Mouse (Mus musculus): ENCODE measurements at regions not wholly inside any gene's neighbourhood (a gene's known extent, or its start where the extent isn't known, plus 50 kb on each side); places are given as distances from the start of the nearest gene placed in this dataset.

DNA sequence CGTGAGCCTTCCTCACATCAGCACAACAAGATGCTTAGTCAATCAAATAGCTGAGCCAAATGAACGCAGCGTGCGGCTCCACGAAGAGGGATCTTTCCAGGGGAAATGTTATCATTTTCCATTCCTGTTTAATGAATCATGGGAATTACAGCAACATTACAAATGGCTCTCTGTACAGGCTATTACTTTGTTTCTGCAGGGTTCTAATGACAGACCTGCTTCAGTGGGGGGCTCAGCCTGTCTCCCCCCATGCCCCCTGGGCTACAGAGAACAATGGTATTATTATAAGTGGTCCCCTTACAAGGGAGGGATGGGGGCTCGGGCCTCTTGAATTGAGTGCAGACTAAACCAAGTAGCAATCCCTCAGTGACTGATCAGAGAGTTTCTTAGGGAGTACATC lies 144.3 kb upstream of the Csf3r start:
- in situ Hi-C loops (cut with MboI, MseI): no loop called here

- in situ Hi-C loops (cut with MboI, MseI): no loop called here
Observed at GRCm38 (mm10) chr4:125882531-125882930, 141.8 kb upstream of the Csf3r start.

GRCm38 (mm10) chr4:125890510-125890909 lies 133.8 kb upstream of the Csf3r start:
- in situ Hi-C loops (cut with MboI, MseI): no loop called here

GRCm38 (mm10) chr4:125893139-125893538 lies 131.2 kb upstream of the Csf3r start:
- in situ Hi-C loops (cut with MboI, MseI): no loop called here

DNA sequence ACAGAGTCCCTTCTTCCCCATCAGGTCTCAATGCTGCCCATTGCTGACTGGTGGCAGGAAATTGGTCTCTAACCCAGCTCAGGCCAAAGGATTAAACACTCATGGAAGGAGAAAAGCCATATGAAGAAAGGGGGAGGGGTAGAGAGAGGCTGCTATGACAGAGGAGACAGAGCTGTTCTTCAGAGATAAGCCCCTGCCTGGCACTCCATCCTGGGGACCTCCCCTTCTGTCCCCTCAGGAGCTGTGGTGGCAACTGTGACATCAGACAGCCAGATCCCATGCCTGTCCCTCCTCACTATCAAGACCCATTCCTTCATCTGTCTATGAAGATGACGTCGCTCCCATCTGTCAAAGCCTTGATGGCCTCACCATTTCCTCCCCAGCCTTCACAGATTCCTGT lies 126.6 kb upstream of the Csf3r start:
- in situ Hi-C loops (cut with MboI, MseI): no loop called here

DNA sequence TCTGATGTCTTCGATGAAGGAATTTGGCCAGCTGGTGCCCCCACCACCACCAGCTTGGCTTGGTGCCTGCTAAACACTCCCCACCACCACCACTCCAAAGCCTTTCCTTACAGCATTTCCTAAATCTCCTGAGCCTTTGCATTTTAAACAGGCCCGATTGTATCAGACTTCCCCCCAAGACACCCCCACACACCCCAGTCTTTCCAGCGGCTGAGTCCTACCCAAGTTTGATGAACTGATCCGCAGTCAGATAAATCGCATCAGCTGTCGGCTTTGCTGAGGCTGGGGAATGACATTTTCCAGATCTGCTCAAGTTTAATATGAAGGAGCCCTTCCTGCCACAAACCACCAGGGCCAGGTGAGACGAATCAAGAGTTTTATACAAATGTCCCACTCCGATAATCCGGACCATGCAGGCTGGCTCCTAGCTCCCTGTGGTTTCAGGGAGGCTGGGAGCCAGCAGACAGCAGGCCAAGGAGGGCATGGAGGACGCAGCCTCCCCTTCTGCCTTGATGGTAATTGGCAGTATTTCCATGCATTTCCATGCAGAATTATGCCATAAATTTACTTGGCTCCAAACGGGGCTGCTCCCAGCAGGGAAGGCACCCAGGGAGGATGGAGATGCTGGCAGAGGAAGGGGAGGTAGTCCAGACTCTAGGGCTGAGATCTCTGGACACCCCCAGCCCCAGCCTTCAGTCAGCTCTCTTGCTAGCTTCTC lies 125.6 kb upstream of the Csf3r start:
- in situ Hi-C loops (cut with MboI, MseI): no loop called here

DNA sequence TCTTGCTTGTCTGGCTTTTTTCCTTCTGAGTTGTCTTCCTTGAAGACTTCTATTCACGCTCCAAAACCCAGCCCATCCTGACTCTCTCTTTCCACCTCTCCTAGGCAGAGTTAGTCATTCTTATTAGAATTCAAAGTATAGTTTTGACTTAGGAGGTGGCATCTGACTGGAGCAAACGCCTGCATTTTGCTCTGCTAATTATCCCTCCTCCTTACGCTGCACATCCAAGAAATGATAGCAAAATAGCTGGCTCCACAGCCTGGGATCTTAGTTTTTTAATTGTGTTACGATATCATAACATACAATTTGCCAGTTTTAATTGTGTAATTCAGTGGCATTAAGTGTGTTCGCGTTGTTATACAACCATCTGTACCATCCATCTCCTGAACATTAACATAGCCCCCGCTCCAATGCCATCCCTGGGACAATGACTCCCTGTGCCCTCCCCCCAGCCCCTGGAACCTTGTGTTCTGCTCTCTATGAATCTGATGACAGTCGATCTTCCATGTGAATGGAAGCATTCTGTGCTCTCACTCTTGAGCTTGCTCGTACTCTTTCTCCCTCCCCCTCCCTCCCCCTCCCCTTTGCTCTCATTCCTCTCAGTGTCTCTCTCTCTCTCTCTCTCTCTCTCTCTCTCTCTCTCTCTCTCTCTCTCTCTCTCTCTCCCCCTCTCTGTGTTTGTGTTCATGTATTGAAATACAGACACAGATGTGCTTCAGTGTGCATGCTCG lies 122.6 kb upstream of the Csf3r start:
- in situ Hi-C loops (cut with MboI, MseI): no loop called here

DNA sequence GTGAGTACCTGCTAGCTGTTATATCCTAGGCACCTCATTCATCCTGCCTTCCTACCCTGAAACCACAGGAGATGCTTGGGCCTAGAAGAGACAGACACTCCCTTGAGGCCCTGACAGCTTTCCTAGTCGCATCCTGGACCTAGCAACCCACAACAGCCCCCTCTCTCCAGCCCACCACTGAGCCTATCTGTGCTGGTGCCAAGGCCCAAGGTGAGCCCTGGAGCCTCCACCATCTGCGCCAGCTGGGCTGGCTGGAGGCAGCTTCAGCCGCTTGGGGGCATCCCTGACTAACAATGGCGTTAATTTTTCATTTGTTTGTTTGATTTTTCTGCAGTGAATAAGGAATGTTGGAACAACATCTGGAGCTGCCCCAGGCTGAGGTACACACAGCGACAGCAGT lies 118.1 kb upstream of the Csf3r start:
- in situ Hi-C loops (cut with MboI, MseI): no loop called here

- in situ Hi-C loops (cut with MboI, MseI): no loop called here
Observed at GRCm38 (mm10) chr4:125908901-125909300, 115.4 kb upstream of the Csf3r start.

GRCm38 (mm10) chr4:125911541-125912270 lies 112.6 kb upstream of the Csf3r start:
- in situ Hi-C loops (cut with MboI, MseI): no loop called here

DNA sequence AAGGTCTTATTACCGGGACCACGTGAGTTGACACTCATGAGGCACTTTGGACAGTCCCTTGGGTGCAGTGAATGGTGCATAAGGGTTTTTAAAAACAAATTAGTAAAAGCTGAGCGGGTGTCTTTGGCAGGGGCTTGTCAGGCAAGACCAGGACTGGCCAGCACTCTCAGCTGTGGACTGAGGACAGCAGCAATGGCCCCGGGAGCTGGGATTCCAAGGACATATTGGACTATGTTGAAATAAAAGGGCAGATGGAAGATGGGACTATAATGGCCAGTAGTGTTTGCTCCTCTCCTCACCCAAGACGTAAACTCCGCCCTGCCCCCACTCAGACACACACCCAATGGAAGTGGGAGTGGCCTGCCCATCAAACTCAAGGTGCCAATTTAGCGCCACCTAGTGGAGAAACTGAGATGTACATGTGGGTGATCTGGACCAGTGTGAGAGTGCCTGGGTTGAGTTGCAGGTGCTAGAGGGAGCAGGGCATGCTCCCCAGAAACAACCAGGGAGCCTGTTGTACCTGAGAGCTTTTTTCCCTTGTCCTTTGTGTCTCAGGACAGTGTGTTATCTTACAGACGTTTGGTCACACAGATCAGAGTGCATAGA lies 111.8 kb upstream of the Csf3r start:
- in situ Hi-C loops (cut with MboI, MseI): no loop called here

DNA sequence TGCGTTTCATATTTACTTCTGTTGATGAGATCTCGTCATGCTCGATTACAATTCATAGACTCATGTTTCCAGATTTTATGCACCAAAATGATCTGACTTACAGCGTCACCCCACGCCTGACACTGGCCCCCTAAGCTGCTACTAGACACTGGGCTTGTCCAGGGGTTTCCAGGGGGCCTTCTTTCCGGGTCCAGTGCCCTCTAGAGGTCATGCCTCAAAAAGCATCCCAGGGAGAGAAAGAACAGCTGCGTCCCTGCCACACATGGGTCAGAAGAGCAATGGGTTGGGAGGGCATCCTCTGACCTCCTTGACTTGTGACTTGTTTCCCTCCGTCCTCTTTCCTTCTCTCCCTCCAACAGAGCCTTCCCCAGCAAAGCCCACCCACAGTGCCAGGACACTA lies 109.2 kb upstream of the Csf3r start:
- in situ Hi-C loops (cut with MboI, MseI): no loop called here

DNA sequence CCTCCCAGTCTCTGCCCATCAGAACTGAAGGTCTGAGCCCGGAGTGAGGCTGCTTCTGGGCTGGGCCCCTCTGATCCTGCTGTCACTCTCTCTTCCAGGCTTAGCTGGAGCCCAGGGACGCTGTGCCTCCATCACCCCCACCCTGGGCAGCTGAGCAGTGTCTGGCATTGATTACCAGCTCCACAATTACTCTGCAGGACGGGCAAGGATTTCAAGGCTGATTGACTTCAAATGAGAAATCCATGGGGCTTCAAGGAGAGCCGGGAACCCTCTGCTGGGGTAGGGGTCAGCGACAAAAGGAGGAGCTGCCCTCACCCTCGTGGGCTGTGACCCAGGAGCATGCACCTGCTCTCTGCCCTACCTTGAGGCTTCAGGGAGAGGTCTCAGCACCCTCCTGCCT lies 107.1 kb upstream of the Csf3r start:
- in situ Hi-C loops (cut with MboI, MseI): no loop called here

- in situ Hi-C loops (cut with MboI, MseI): loop anchor here in 1 of 2 experiments (10.0 kb wide), 1 partner anchor 583 kb away; no protein-coding TSS in a partner anchor
Observed at GRCm38 (mm10) chr4:125921550-125922316, 102.6 kb upstream of the Csf3r start.

DNA sequence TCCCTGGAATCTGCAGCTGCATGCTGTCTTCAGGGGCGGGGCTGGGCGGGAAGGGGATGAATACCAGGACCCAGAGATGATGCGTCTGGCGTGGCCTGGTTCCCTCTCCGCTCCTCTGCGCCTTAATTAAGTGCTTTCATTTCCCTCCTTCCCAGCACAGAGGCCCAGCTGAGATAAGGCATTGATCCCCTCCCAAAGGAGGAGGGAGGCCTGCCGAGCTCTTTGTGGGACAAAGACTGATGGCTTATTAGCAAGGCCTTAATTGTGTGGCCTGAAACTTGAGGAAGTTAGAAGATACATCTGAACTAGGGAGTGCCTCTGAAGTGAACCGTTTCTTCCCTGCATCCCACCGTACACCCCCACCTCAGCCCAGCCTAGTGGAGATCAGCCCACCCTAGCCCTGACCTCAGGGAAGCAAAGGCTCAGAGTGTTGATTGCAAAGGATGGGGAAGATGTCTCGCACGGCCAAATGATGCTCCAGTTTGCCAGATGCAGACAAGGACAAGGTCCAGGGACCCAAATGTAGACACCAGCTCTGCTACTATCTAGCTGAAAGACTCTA lies 102.0 kb upstream of the Csf3r start:
- in situ Hi-C loops (cut with MboI, MseI): loop anchor here in 1 of 2 experiments (10.0 kb wide), 1 partner anchor 582 kb away; no protein-coding TSS in a partner anchor

DNA sequence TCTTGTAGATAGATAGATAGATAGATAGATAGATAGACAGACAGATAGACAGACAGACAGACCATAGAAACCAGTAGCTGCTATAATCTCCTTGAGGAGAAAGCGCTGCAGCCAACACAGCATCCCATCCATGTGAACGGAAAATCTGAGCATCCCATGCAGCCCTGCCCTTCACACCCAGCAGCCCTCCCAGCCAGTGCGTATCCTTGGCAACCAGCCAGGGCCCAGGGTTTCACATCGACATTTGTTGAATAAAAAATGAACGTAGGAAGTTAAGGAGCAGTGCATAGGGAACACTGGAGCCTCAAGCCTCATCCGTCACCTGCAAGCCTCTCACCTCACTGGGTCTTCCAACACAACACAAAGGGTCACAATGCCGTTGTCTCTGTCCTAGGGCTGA lies 101.1 kb upstream of the Csf3r start:
- in situ Hi-C loops (cut with MboI, MseI): loop anchor here in 1 of 2 experiments (10.0 kb wide), 1 partner anchor 582 kb away; no protein-coding TSS in a partner anchor

DNA sequence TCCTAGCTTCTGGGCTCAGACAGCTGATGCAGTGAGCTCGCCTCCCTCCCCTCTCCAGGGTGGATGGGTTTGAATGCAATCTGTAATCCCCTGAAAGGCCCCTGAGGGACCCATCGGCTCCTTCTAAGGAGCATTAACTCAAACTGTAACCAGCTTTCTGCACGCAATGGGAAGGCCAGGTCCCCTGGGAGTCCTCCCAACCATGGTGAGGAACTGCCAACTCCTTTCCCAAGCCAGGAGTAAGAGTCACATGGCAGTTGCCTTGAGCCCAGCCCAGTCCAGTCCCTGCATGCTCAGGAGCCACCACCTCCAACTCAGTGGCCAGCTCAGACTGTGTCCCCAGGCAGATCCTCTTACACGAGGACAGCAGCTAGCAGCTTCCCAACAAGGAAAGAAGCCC lies 96.2 kb upstream of the Csf3r start:
- in situ Hi-C loops (cut with MboI, MseI): loop anchor here in 1 of 2 experiments (10.0 kb wide), 1 partner anchor 577 kb away; no protein-coding TSS in a partner anchor

DNA sequence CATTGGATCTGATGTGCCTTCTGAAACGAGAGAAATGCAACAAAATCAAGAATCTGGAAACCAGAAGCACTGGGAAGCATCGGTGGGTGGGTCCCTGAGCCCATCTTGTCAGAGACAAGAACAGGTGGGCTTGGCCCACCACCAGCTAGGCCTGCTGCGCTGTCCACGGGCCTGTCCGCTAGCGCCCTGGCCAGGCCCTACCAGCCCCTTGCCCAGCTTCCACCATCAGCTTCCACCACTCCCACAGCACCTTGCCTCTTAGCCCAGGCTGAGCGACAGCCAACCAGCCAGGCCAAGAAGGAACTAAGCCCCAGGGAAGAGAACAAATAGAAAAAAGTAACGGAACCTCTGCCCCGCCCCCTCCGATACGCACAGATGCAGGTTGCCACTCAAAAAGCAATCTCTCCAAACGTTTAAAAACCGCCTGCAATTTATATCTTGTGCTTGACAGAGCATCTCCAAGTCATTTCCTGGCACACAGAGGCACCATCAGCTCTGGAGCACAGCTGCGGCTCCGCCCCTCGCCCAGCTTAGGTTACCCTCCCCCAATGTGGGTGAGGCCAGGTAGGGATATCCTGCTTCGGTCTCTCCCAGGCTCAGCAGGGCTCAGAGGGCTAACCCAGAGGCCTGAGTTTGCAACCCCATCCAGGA lies 95.1 kb upstream of the Csf3r start:
- in situ Hi-C loops (cut with MboI, MseI): loop anchor here in 1 of 2 experiments (10.0 kb wide), 1 partner anchor 576 kb away; no protein-coding TSS in a partner anchor

GRCm38 (mm10) chr4:125930764-125931163 lies 93.6 kb upstream of the Csf3r start:
- in situ Hi-C loops (cut with MboI, MseI): no loop called here

GRCm38 (mm10) chr4:125931321-125931720 lies 93.0 kb upstream of the Csf3r start:
- in situ Hi-C loops (cut with MboI, MseI): no loop called here
